Mouse (Mus musculus) myocyte (in vitro differentiated cells): Measurements from ENCODE around the gene Gpc6. TPM values are rescaled to one million over a fixed set of nuclear protein-coding genes. Genes with fewer than 3 reads are reported as not detected.

Experiments
- H3K27me3 ChIP-seq: one replicate; pipeline ENCODE4 v1.6.1; 2011; ENCODE audit not compliant: control insufficient read depth, insufficient read depth, insufficient read length
- H3K36me3 ChIP-seq: one replicate; pipeline ENCODE4 v1.6.1; 2011; ENCODE audit not compliant: control insufficient read depth, insufficient read depth
- H3K4me2 ChIP-seq: one replicate; pipeline ENCODE4 v1.6.1; 2011; ENCODE audit warnings: low read depth, control low read depth
- H3K4me3 ChIP-seq: one replicate; pipeline ENCODE4 v1.5.1; 2011; ENCODE audit warnings: mild to moderate bottlenecking, control low read depth, moderate library complexity
- H3K79me2 ChIP-seq: one replicate; pipeline ENCODE4 v1.6.1; 2011; ENCODE audit not compliant: control insufficient read depth, insufficient read depth
- H3ac ChIP-seq: one replicate; pipeline ENCODE4 v1.6.1; 2011; ENCODE audit not compliant: control insufficient read depth, insufficient read length
- CEBPB ChIP-seq: IDR thresholded peaks from 2 replicates; pipeline ENCODE4 v1.6.1; 2011; ENCODE audit warnings: mild to moderate bottlenecking, moderate library complexity; ENCODE audit not compliant: poor library complexity, insufficient read depth, severe bottlenecking
- MAX ChIP-seq: IDR thresholded peaks from one replicate; pipeline ENCODE4 v1.6.1; 2011; ENCODE audit warnings: low read depth, mild to moderate bottlenecking, control low read depth
- MYOD1 ChIP-seq, 3 experiments: IDR thresholded peaks; one replicate each; pipeline ENCODE4 v1.6.1; 2011; ENCODE audit warnings: control low read depth in 2 of 3, low read depth in 2 of 3, mild to moderate bottlenecking in 2 of 3, moderate library complexity in 1 of 3; ENCODE audit not compliant: insufficient read length in 2 of 3, control insufficient read depth in 1 of 3
- MYOG ChIP-seq, 3 experiments: IDR thresholded peaks; one replicate each; pipeline ENCODE4 v1.6.1; 2011; ENCODE audit warnings: control low read depth in 2 of 3, low read depth in 2 of 3, mild to moderate bottlenecking in 2 of 3; ENCODE audit not compliant: insufficient read length in 2 of 3, control insufficient read depth in 1 of 3, insufficient read depth in 1 of 3
- POLR2A ChIP-seq: IDR thresholded peaks from one replicate; pipeline ENCODE4 v1.6.1; 2011; ENCODE audit warnings: low read depth, mild to moderate bottlenecking, control low read depth, moderate library complexity; ENCODE audit not compliant: insufficient read length
- POLR2AphosphoS2 ChIP-seq: IDR thresholded peaks from one replicate; pipeline ENCODE4 v1.6.1; 2011; ENCODE audit warnings: low read depth, control low read depth; ENCODE audit not compliant: insufficient read length
- SRF ChIP-seq: IDR thresholded peaks from one replicate; pipeline ENCODE4 v1.6.1; 2011; ENCODE audit warnings: low read depth; ENCODE audit not compliant: control insufficient read depth, insufficient read length
- TCF12 ChIP-seq: IDR thresholded peaks from one replicate; pipeline ENCODE4 v1.6.1; 2011; ENCODE audit warnings: mild to moderate bottlenecking, control low read depth; ENCODE audit not compliant: poor library complexity, insufficient read depth, severe bottlenecking
- TCF3 ChIP-seq: IDR thresholded peaks from one replicate; pipeline ENCODE4 v1.6.1; 2011; ENCODE audit warnings: low read depth, control low read depth; ENCODE audit not compliant: insufficient read length
- USF1 ChIP-seq: IDR thresholded peaks from one replicate; pipeline ENCODE4 v1.6.1; 2011; ENCODE audit warnings: low read depth, mild to moderate bottlenecking, control low read depth, moderate library complexity
- polyA plus RNA-seq: library from polyadenylated mRNA; unstranded; fragments of >200 nt; fragmentation: generic; extraction: Trizol; gene quantifications from one replicate; pipeline ENCODE4 v1.2.1, GENCODE M21; 2012; ENCODE audit warnings: missing spikeins

Gpc6 gene
- polyA plus RNA-seq, 1 experiment: 5.0 TPM

DNA sequence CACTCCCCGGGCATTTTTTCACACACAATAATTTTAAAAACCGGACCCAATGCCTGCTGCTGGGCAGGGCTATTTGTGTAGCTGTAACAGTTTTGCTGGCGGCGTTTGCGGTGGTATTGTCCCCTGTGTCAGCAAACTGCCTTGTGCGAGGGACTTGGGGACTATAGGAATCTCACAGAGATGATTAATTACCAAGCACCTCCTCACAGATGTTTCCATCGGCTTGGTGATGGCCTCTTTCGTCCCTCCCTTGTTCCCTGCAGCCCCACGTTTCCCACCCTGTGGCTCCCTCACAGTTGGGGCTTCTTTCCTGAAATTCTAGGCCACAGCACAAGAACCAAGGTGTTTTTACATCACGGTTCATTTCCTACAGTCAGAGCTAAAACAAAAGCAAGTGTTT is 980.6 kb downstream of the Gpc6 start:
- no peak overlapping the region for H3K4me3 ChIP-seq
- H3ac ChIP-seq: no peak overlapping the region
- H3K4me2 ChIP-seq: no peak overlapping the region
- TF ChIP-seq TCF3 (no peak), MAX (no peak), SRF (no peak)
- H3K27me3 ChIP-seq: no peaks in the 10 kb centered on the region
- no peaks in the 10 kb centered on the region for H3K79me2 ChIP-seq
- no peaks in the 10 kb centered on the region for H3K36me3 ChIP-seq

DNA sequence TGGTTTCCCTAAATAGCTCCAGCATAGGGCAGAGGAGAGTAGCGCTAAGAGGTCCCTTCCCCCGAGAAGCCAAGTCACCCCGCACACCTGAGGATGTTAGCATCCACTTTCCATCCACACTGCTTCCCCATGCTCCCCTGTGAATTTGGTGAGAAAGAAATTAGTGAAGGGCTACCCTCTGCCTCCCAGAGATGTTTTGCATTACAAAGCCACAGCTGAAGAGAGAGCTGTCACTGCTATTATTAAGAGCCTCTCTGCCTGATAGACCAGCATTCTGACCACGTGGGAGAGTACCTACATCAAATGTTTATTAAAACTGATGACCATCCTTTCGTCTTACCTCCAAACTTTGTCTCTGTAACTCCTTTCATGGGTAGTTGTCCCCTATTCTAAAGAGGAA is 981.2 kb downstream of the Gpc6 start:
- Histone ChIP-seq H3K4me2 (no peak overlapping the region), H3ac (no peak overlapping the region), H3K79me2 (no peaks in the 10 kb centered on the region), H3K27me3 (no peaks in the 10 kb centered on the region), H3K36me3 (no peaks in the 10 kb centered on the region), H3K4me3 (no peak overlapping the region)
- no peak for TF ChIP-seq CEBPB
- no peak for TF ChIP-seq MAX
- no peak for TF ChIP-seq USF1
- TF ChIP-seq POLR2A: no peak
- TF ChIP-seq TCF12: no peak
- TF ChIP-seq SRF: no peak
- TF ChIP-seq MYOD1 (IDR thresholded peaks at IDR 0.05; ENCODE audit: control insufficient read depth in 1 of 3, insufficient read length in 2 of 3, low read depth in 2 of 3): no peak

DNA sequence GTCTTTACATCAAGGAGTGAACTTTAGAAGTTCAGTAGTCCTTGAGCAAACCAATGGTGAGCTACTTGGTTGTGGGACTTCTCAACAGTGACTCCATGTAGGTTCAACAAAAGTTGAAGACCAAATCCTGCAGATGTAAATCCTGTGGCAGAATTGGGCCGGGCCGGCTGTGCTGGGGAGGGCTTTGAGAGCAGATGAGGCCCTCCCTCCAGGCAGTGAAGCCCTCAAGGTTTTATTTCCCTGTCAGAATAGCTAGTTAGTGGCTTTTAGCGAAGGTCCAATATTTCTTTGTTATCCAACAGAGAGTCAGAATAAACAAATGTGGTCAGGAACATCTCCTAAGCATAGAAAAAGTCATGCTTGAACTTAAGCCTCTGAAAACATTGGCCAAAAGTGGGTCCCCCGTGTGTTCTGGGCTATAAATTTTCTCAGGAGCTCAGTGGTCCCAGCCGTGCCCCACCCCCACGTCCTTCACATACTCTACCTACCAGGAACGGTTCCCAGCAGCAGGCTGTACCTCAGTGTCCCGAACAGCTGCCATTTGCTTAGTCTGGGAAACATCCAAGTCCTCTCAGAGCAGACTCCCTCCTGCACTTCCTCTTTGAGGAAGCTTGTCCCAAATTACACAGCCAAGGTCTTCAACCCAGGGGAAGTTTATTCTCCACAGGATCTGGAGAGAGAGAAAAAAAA is 983.3 kb downstream of the Gpc6 start:
- TF ChIP-seq MYOG (IDR thresholded peaks at IDR 0.05; ENCODE audit: control insufficient read depth in 1 of 3, insufficient read depth in 1 of 3, insufficient read length in 2 of 3, low read depth in 2 of 3) (peak in 1 of 3 experiments; percentile 26), USF1 (no peak), MYOD1 (IDR thresholded peaks at IDR 0.05; ENCODE audit: control insufficient read depth in 1 of 3, insufficient read length in 2 of 3, low read depth in 2 of 3) (peak in 1 of 3 experiments; percentile 41)
- H3K79me2 ChIP-seq: no peaks in the 10 kb centered on the region
- no peaks in the 10 kb centered on the region for H3K27me3 ChIP-seq
- H3K4me2 ChIP-seq: no peak overlapping the region
- H3ac ChIP-seq: no peak overlapping the region
- H3K36me3 ChIP-seq: no peaks in the 10 kb centered on the region
- H3K4me3 ChIP-seq: no peak overlapping the region

DNA sequence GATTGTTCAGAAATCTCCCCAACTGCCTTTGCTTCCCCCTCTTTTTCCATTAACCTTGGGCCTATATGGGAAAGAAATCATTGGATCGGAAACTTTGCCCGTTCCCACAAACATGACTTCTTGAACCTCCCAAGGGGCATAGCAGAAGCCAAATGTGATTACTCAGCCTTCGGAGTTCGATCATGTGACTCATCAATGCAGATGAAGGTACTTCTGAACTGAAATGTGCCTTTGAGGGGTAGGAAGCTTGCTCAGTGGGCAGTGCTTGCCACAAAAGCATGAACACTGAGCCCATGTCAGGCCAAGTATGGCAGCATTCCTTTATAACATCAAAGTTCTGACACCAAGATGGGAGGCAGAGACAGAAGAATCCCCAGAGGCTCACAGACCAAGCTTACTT is 983.9 kb downstream of the Gpc6 start:
- no peaks in the 10 kb centered on the region for H3K79me2 ChIP-seq
- no peak overlapping the region for H3K4me3 ChIP-seq
- no peak for TF ChIP-seq POLR2A
- TF ChIP-seq USF1: peak; percentile 53
- no peaks in the 10 kb centered on the region for H3K27me3 ChIP-seq
- H3K4me2 ChIP-seq: no peak overlapping the region
- no peaks in the 10 kb centered on the region for H3K36me3 ChIP-seq
- no peak overlapping the region for H3ac ChIP-seq

DNA sequence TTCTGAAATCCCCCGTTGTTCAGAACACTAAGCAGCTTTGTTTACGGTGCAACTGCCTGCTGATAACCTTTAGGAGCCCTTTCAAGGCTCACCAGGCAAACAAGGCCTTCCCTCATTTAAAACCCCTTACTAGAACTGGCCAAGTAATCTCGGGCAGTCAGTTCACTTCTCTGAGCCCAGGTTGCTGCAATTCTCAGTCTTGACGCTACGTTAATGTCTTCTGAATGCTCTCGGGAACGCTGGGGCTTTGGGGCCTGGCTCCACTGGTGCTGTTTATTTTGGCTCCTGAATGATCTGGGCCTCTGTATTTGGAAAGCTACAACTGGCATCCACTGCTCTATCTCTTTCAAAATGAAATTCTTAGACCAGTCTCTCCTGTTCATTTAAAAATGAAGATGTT is 985.2 kb downstream of the Gpc6 start:
- H3K4me3 ChIP-seq: no peak overlapping the region
- H3K27me3 ChIP-seq: no peaks in the 10 kb centered on the region
- H3ac ChIP-seq: no peak overlapping the region
- H3K36me3 ChIP-seq: no peaks in the 10 kb centered on the region
- H3K79me2 ChIP-seq: no peaks in the 10 kb centered on the region
- TF ChIP-seq TCF3 (no peak), POLR2AphosphoS2 (no peak), POLR2A (no peak), MAX (no peak), TCF12 (no peak), MYOG (IDR thresholded peaks at IDR 0.05; ENCODE audit: control insufficient read depth in 1 of 3, insufficient read depth in 1 of 3, insufficient read length in 2 of 3, low read depth in 2 of 3) (no peak), MYOD1 (IDR thresholded peaks at IDR 0.05; ENCODE audit: control insufficient read depth in 1 of 3, insufficient read length in 2 of 3, low read depth in 2 of 3) (no peak)
- no peak overlapping the region for H3K4me2 ChIP-seq

DNA sequence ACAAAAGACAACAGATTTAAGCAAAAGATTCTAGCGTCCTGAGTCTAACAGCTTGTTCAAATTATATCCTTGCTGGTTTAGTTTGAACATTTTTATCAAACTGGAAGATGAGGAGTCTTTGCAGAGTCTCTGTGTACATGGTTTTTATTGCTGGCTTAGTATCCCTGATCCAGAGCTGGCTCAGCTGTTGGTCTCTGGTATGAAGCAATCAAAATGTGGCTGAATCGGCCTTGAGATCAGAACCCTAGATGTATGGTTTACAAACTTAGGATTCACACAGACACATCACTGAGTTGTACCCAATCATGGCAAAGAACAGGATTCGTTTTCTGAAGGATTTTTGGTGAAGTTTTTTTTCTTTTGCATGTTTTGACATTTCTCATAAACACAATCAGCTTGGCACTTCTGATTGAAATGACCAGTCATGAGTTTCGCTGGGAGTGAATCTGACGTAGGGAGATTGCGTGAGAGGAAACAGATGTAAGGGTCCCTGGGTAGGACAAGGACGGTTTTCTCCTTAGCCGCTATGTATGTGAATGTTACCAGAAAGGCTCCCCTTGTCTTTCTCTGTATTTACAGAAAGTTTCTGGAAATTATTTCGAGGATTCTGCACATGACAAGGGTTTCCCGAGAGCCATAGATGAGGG is 987.6 kb downstream of the Gpc6 start:
- no peak overlapping the region for H3K4me2 ChIP-seq
- H3K36me3 ChIP-seq: no peaks in the 10 kb centered on the region
- no peaks in the 10 kb centered on the region for H3K79me2 ChIP-seq
- no peak overlapping the region for H3ac ChIP-seq
- no peak overlapping the region for H3K4me3 ChIP-seq
- no peaks in the 10 kb centered on the region for H3K27me3 ChIP-seq
- TF ChIP-seq USF1: no peak
- no peak for TF ChIP-seq POLR2A
- no peak for TF ChIP-seq TCF3
- TF ChIP-seq SRF: no peak
